Mouse (Mus musculus): ENCODE measurements at regions not wholly inside any gene's neighbourhood (a gene's known extent, or its start where the extent isn't known, plus 50 kb on each side); places are given as distances from the start of the nearest gene placed in this dataset.
A peak's percentile ranks its signal among the peaks of the same experiment; 100 is the strongest.

DNA sequence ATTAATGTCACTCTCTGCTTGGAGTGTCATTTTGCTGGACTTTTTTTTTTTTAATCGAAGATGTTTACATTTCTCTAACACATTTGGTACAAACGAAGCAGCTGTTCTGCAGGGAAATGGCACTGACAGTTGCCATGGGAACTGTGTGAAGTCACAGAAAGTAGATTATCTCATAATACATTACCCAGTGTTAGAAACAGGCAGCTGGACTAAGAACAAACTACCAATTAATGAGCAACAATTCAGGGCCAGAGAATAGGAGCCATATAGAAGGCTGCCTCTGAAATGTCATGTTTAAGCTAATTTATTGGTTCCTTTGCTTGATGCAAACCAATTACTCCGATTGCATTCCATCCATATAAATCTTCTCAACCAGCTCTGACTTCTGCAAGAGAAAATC is 159.3 kb upstream of the Large1 start:
- DNase-seq (ENCODE audit: low spot score in 2 of 2): peak; percentile 14 to 41
